Mouse (Mus musculus): ENCODE results near the gene Bag1.

- TF ChIP-seq POLR2A (IDR thresholded peaks at IDR 0.05; ENCODE audit: insufficient read depth, low read depth, low read length) (no peak), CTCF (IDR thresholded peaks at IDR 0.05) (no peak), EP300 (IDR thresholded peaks at IDR 0.05; ENCODE audit: insufficient read depth, low read depth, low read length) (no peak)
Observed at GRCm38 (mm10) chr4:40914287-40914867, 33.7 kb downstream of the Bag1 start.
